Mouse (Mus musculus): Measurements from ENCODE around the gene Tmem69. TPM values are rescaled to one million over a fixed set of nuclear protein-coding genes. Genes with fewer than 3 reads are reported as not detected.

Tmem69 gene
- 6.0 and 9.9 TPM in 2 replicates for polyA plus RNA-seq (2012; rRNA removed)

GRCm38 (mm10) chr4:116555413-116556300 is at the start of gene Tmem69:
Gene Tmem69 (minus strand): TSS chr4:116555936.
- 2% methylated on average over 23 of the region's 23 CpGs for WGBS
- Histone ChIP-seq H3K27me3 (replicated peaks; ENCODE audit: control insufficient read depth, insufficient read depth, low read length) (no peaks in the 10 kb centered on the region), H3K4me3 (ENCODE audit: insufficient read depth, low read depth, low read length) (peak within 1 kb of the TSS; percentile 73), H3K27ac (ENCODE audit: insufficient read depth, low read depth, low read length) (peak within 1 kb of the TSS; percentile 98), H3K4me1 (ENCODE audit: control insufficient read depth, insufficient read depth, low read length) (no peaks in the 10 kb centered on the region; the same call in 1 of the 2 replicates), H3K36me3 (ENCODE audit: control insufficient read depth, insufficient read depth, low read length) (no peaks in the 10 kb centered on the region; the same call in none of the 2 replicates)
- TF ChIP-seq POLR2A (IDR thresholded peaks at IDR 0.05; ENCODE audit: low read depth, low read length) (no peak), CTCF (conservative IDR thresholded peaks at IDR 0.05; ENCODE audit: insufficient read depth, insufficient read length, low read depth, low read length) (no peak)
- DNase-seq: peak; percentile 88

GRCm38 (mm10) chr4:116596978-116597881 is 41.5 kb upstream of the Tmem69 start:
- under 1% methylated on average over 50 of the region's 50 CpGs for WGBS
- peak overlapping the region; percentile 91 for H3K4me3 ChIP-seq (ENCODE audit: insufficient read depth, low read depth, low read length)
- H3K4me1 ChIP-seq (ENCODE audit: control insufficient read depth, insufficient read depth, low read length): peaks cover 6% of the 10 kb centered on the region; the same call in 1 of the 2 replicates
- peak; percentile 97 for DNase-seq
- TF ChIP-seq POLR2A (IDR thresholded peaks at IDR 0.05; ENCODE audit: low read depth, low read length) (peak; percentile 83), CTCF (conservative IDR thresholded peaks at IDR 0.05; ENCODE audit: insufficient read depth, insufficient read length, low read depth, low read length) (0 out of 2 replicates have a peak, but pooled peaks have one; percentile 7)
- H3K27me3 ChIP-seq (replicated peaks; ENCODE audit: control insufficient read depth, insufficient read depth, low read length): no peaks in the 10 kb centered on the region
- H3K27ac ChIP-seq (ENCODE audit: insufficient read depth, low read depth, low read length): peak overlapping the region; percentile 83
- peaks cover 6% of the 10 kb centered on the region for H3K36me3 ChIP-seq (ENCODE audit: control insufficient read depth, insufficient read depth, low read length)

- peak within 1 kb of the TSS; percentile 83 for H3K27ac ChIP-seq (ENCODE audit: insufficient read depth, low read depth, low read length)
- peak; percentile 28 for DNase-seq
- WGBS: 18% methylated on average over 5 of the region's 5 CpGs
- no peaks in the 10 kb centered on the region for H3K27me3 ChIP-seq (replicated peaks; ENCODE audit: control insufficient read depth, insufficient read depth, low read length)
- H3K36me3 ChIP-seq (ENCODE audit: control insufficient read depth, insufficient read depth, low read length): peaks cover 12% of the 10 kb centered on the region
- TF ChIP-seq CTCF (conservative IDR thresholded peaks at IDR 0.05; ENCODE audit: insufficient read depth, insufficient read length, low read depth, low read length) (no peak), POLR2A (IDR thresholded peaks at IDR 0.05; ENCODE audit: low read depth, low read length) (no peak)
- peak within 1 kb of the TSS; percentile 91 for H3K4me3 ChIP-seq (ENCODE audit: insufficient read depth, low read depth, low read length)
- peaks cover 6% of the 10 kb centered on the region; the same call in 1 of the 2 replicates for H3K4me1 ChIP-seq (ENCODE audit: control insufficient read depth, insufficient read depth, low read length)
Observed at GRCm38 (mm10) chr4:116596379-116596778, 40.6 kb upstream of the Tmem69 start, which contains the start of gene Ccdc17. Gene Ccdc17 (plus strand): TSS chr4:116596654.

- TF ChIP-seq POLR2A (IDR thresholded peaks at IDR 0.05; ENCODE audit: low read depth, low read length): no peak
- TF ChIP-seq CTCF (conservative IDR thresholded peaks at IDR 0.05; ENCODE audit: insufficient read depth, insufficient read length, low read depth, low read length): no peak
- no peak overlapping the region for H3K4me3 ChIP-seq (ENCODE audit: insufficient read depth, low read depth, low read length)
- H3K36me3 ChIP-seq (ENCODE audit: control insufficient read depth, insufficient read depth, low read length): peaks cover 17% of the 10 kb centered on the region
- peak; percentile 52 for DNase-seq
- 78% methylated on average over 8 of the region's 8 CpGs for WGBS
- H3K27me3 ChIP-seq (replicated peaks; ENCODE audit: control insufficient read depth, insufficient read depth, low read length): no peaks in the 10 kb centered on the region
- H3K27ac ChIP-seq (ENCODE audit: insufficient read depth, low read depth, low read length): no peak overlapping the region
- H3K4me1 ChIP-seq (ENCODE audit: control insufficient read depth, insufficient read depth, low read length): peaks cover 6% of the 10 kb centered on the region; the same call in 1 of the 2 replicates
Observed at GRCm38 (mm10) chr4:116595793-116596192, 40.1 kb upstream of the Tmem69 start.

GRCm38 (mm10) chr4:116558151-116558882 is 2.6 kb upstream of the Tmem69 start:
- peak overlapping the region; percentile 84 for H3K4me3 ChIP-seq (ENCODE audit: insufficient read depth, low read depth, low read length)
- 2% methylated on average over 15 of the region's 15 CpGs for WGBS
- TF ChIP-seq CTCF (conservative IDR thresholded peaks at IDR 0.05; ENCODE audit: insufficient read depth, insufficient read length, low read depth, low read length): no peak
- no peak for TF ChIP-seq POLR2A (IDR thresholded peaks at IDR 0.05; ENCODE audit: low read depth, low read length)
- no peak for DNase-seq
- H3K27ac ChIP-seq (ENCODE audit: insufficient read depth, low read depth, low read length): peak overlapping the region; percentile 58
- no peaks in the 10 kb centered on the region; the same call in 1 of the 2 replicates for H3K36me3 ChIP-seq (ENCODE audit: control insufficient read depth, insufficient read depth, low read length)
- no peaks in the 10 kb centered on the region for H3K27me3 ChIP-seq (replicated peaks; ENCODE audit: control insufficient read depth, insufficient read depth, low read length)
- peaks cover 6% of the 10 kb centered on the region; the same call in 1 of the 2 replicates for H3K4me1 ChIP-seq (ENCODE audit: control insufficient read depth, insufficient read depth, low read length)
